Mouse (Mus musculus) erythroblast, embryonic 14.5 days (primary cell): ENCODE results near the gene Carmil3. TPM values are rescaled to one million over a fixed set of nuclear protein-coding genes. Genes with fewer than 3 reads are reported as not detected.

Source experiments
- H3K27me3 ChIP-seq: 2 replicates; pipeline ENCODE4 v1.6.1; 2012; ENCODE audit warnings: inconsistent platforms; ENCODE audit not compliant: control insufficient read depth
- H3K36me3 ChIP-seq: 2 replicates; pipeline ENCODE4 v1.6.1; 2012; ENCODE audit warnings: mild to moderate bottlenecking, inconsistent platforms; ENCODE audit not compliant: control insufficient read depth
- H3K4me1 ChIP-seq: 2 replicates; pipeline ENCODE4 v1.6.1; 2012; ENCODE audit warnings: inconsistent platforms; ENCODE audit not compliant: control insufficient read depth
- H3K4me3 ChIP-seq: replicated peaks from 2 replicates; pipeline ENCODE3; 2012; ENCODE audit warnings: moderate library complexity, mild to moderate bottlenecking, inconsistent platforms
- H3K9me3 ChIP-seq: 2 replicates; pipeline ENCODE4 v1.6.1; 2012; ENCODE audit warnings: low read length, inconsistent platforms, mixed read lengths; ENCODE audit not compliant: control insufficient read depth
- GATA1 ChIP-seq: IDR thresholded peaks from 2 replicates; pipeline ENCODE4 v1.6.1; 2012; ENCODE audit warnings: low read length, inconsistent platforms, mixed read lengths
- TAL1 ChIP-seq: IDR thresholded peaks from 3 replicates; pipeline ENCODE4 v1.6.1; 2012; ENCODE audit warnings: low read length, inconsistent platforms, mixed read lengths
- polyA plus RNA-seq: library from polyadenylated mRNA; stranded (reverse); fragments of >175 nt; gene quantifications from 2 replicates; pipeline ENCODE4 v1.2.3, GENCODE M21; 2012

The Carmil3 gene
- polyA plus RNA-seq, 1 experiment, result not detected

DNA sequence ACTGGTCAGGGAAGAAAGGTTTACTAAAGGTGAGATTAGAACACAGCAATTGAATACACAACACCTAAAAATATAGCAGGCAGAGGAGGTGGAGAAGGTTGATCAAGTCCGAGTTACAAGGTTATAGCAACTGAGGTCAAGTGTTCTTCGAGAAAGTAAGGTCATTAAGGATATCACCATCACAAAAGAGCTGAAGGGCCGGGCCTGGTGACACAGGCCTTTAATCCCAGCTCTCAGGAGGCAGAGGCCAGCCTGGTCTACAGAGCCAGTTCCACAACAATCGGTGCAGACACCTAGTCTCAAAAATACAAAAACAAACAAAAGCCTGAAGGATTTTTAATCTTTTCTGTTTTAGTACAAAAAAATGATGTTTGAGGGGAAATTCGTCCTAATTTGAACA lies 60.9 kb downstream of the Carmil3 start:
- peaks cover 2% of the 10 kb centered on the region; the same call in 1 of the 2 replicates for H3K9me3 ChIP-seq
- H3K4me1 ChIP-seq, result peaks cover 34% of the 10 kb centered on the region
- no peak overlapping the region for H3K4me3 ChIP-seq
- H3K27me3 ChIP-seq, result no peaks in the 10 kb centered on the region
- peaks cover 46% of the 10 kb centered on the region for H3K36me3 ChIP-seq
- TF ChIP-seq GATA1, result no peak
- no peak for TF ChIP-seq TAL1

DNA sequence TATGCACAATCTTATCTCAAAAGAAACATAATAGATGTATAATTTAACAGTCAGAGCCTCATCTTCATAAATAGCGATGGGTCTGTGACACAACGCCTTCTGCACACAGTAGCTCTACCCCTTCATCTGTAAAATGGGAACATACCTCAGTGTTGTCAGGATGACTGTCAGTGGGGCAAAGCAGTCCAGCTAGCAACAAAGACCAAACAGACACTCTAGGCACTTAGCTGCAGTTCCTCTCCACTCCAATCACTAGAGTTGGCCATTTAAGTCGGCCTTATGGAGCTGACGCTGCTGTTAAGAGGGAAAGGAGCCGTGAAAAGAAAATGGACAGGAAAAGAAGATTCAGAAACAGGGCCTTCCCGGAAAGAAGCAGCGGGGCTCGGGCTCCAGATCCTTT lies 61.3 kb downstream of the Carmil3 start:
- no peak for TF ChIP-seq TAL1
- TF ChIP-seq GATA1, result no peak
- Histone ChIP-seq H3K27me3 (no peaks in the 10 kb centered on the region), H3K4me3 (no peak overlapping the region), H3K9me3 (peaks cover 2% of the 10 kb centered on the region; the same call in 1 of the 2 replicates), H3K36me3 (peaks cover 42% of the 10 kb centered on the region), H3K4me1 (peaks cover 39% of the 10 kb centered on the region)

DNA sequence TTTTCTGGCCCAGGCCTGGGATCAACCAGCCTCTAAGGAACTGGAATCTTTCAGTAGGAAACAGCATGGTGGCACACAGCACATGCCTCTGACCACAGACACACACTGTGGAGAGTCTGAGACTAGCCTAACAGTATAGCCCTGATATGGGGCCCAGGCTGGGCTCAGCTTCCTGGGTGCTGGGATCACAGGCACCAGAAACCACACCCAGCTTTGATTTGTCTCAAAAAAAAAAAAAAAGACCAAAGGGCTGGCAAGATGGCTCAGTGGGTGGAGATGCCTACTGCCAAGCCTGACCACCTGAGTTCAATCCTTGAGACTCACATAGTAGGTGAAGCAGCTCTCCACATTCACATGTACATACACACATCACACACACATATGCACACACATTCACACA lies 64.2 kb downstream of the Carmil3 start:
- no peak for TF ChIP-seq TAL1
- TF ChIP-seq GATA1, result no peak
- peaks cover 2% of the 10 kb centered on the region; the same call in 1 of the 2 replicates for H3K9me3 ChIP-seq
- H3K4me1 ChIP-seq, result peaks cover 59% of the 10 kb centered on the region
- no peaks in the 10 kb centered on the region for H3K27me3 ChIP-seq
- peaks cover 13% of the 10 kb centered on the region for H3K36me3 ChIP-seq
- H3K4me3 ChIP-seq, result no peak overlapping the region

DNA sequence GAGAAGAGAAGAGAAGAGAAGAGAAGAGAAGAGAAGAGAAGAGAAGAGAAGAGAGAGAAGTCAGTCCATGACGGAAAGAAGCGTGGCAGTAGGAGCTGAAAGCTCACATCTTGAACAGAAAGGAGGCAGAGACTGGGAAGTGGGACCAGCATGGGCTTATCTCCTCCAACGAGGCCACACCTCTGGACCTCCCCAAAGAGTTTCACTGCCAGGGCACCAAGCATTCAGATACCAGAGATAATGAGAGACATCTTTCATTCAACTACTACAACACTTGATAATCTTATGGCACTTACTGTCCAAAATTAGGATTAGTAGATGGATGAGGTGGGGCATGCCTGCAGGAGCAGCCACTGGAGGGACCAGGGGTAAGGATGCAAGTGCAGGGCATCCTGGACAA lies 65.3 kb downstream of the Carmil3 start:
- peaks cover 64% of the 10 kb centered on the region for H3K4me1 ChIP-seq
- no peak for TF ChIP-seq GATA1
- no peak for TF ChIP-seq TAL1

DNA sequence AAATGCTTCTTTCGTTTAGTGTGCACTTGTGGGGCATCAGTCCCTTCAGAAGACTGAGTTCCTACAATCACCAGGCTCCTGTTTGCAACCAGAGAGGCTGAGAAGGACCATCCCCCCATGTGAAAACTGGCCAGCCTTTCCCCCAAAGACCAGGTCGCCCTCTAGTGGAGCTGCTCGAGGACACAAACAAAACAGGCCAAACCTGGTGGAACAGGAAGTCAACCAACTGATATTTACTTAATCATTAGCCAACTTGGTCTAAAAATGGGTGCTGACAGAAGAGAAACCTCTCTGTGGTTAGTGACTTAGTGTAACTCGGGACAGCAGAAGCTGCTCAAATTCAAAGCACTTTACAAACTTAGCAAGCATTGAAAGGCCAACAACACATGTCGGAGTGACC lies 66.6 kb downstream of the Carmil3 start:
- no peak overlapping the region for H3K4me3 ChIP-seq
- peaks cover 9% of the 10 kb centered on the region for H3K36me3 ChIP-seq
- no peaks in the 10 kb centered on the region for H3K27me3 ChIP-seq
- peaks cover 2% of the 10 kb centered on the region; the same call in 1 of the 2 replicates for H3K9me3 ChIP-seq
- H3K4me1 ChIP-seq, result peaks cover 75% of the 10 kb centered on the region
- TF ChIP-seq TAL1 (no peak), GATA1 (no peak)

More for the DNA sequence above, 65.3 kb downstream of the Carmil3 start:
- peaks cover 3% of the 10 kb centered on the region for H3K36me3 ChIP-seq
- H3K27me3 ChIP-seq, result no peaks in the 10 kb centered on the region
- no peak overlapping the region for H3K4me3 ChIP-seq
- H3K9me3 ChIP-seq, result peaks cover 2% of the 10 kb centered on the region; the same call in 1 of the 2 replicates

DNA sequence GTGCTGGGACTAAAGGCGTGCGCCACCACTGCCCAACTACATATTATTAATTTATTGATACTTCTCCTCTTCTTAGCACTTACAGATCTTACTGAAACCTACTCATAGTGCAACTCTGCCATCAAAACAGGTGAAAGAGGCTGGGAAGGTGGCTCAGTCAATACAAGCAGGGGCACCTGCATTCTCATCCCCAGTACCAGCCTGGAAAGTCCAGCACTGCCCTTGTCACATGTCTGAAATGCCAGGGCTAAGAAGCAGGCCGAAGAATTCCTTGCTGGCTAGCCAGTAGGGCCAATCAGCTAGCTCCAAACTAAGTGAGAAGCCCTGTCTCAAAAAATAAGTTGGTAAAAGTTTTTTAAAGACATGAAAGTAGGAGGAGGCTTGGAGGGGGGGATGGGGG lies 67.1 kb downstream of the Carmil3 start:
- Histone ChIP-seq H3K27me3 (no peaks in the 10 kb centered on the region), H3K4me1 (peaks cover 77% of the 10 kb centered on the region), H3K4me3 (no peak overlapping the region), H3K36me3 (peaks cover 14% of the 10 kb centered on the region), H3K9me3 (peaks cover 2% of the 10 kb centered on the region; the same call in 1 of the 2 replicates)
- TF ChIP-seq TAL1 (no peak), GATA1 (no peak)

Other genes with a start within 250 kb of the Carmil3 start
- 9.0 and 11.6 TPM in 2 replicates for gene Dhrs4, start 11.9 kb upstream of the Carmil3 start, polyA plus RNA-seq
- not detected in 2 replicates for gene Cpne6, start 19.8 kb downstream of the Carmil3 start, polyA plus RNA-seq
- gene Nrl, start 34.3 kb downstream of the Carmil3 start, polyA plus RNA-seq, result 0.01 TPM in 1 of 2 replicates, not detected in the other
- gene Pck2, start 49.6 kb downstream of the Carmil3 start, polyA plus RNA-seq, result 6.1 and 9.3 TPM in 2 replicates
- 3.5 and 4.3 TPM in 2 replicates for gene Dcaf11, start 69.4 kb downstream of the Carmil3 start, polyA plus RNA-seq
- gene A730061H03Rik, start 69.8 kb downstream of the Carmil3 start, polyA plus RNA-seq, result not detected in 2 replicates
- not detected in 2 replicates for gene Fitm1, start 85.0 kb downstream of the Carmil3 start, polyA plus RNA-seq
- gene Psme1, start 87.5 kb downstream of the Carmil3 start, polyA plus RNA-seq, result 3.2 and 4.3 TPM in 2 replicates
- 3.5 and 3.8 TPM in 2 replicates for gene Emc9, start 94.7 kb downstream of the Carmil3 start, polyA plus RNA-seq
- gene Psme2, start 100.5 kb downstream of the Carmil3 start, polyA plus RNA-seq, result 4.4 and 7.0 TPM in 2 replicates
- gene Rnf31, start 101.1 kb downstream of the Carmil3 start, polyA plus RNA-seq, result 0.86 and 1.1 TPM in 2 replicates
- 3.3 and 4.8 TPM in 2 replicates for gene Irf9, start 112.9 kb downstream of the Carmil3 start, polyA plus RNA-seq
- 0.14 and 0.15 TPM in 2 replicates for gene Rec8, start 127.4 kb downstream of the Carmil3 start, polyA plus RNA-seq
- 2.2 and 2.9 TPM in 2 replicates for gene Ipo4, start 145.3 kb downstream of the Carmil3 start, polyA plus RNA-seq
- 0.01 and 0.44 TPM in 2 replicates for gene Gm49378, start 147.2 kb downstream of the Carmil3 start, polyA plus RNA-seq
- 1.1 and 1.7 TPM in 2 replicates for gene Tm9sf1, start 153.2 kb downstream of the Carmil3 start, polyA plus RNA-seq
- 0.05 TPM in 1 of 2 replicates, not detected in the other for gene Tssk4, start 159.5 kb downstream of the Carmil3 start, polyA plus RNA-seq
- gene Mdp1, start 169.9 kb downstream of the Carmil3 start, polyA plus RNA-seq, result 1.0 and 1.4 TPM in 2 replicates
- 1.9 and 2.5 TPM in 2 replicates for gene Gmpr2, start 181.3 kb downstream of the Carmil3 start, polyA plus RNA-seq
- 6.8 and 9.0 TPM in 2 replicates for gene Nedd8, start 181.5 kb downstream of the Carmil3 start, polyA plus RNA-seq
- 3.6 and 4.0 TPM in 2 replicates for gene Tinf2, start 191.2 kb downstream of the Carmil3 start, polyA plus RNA-seq
- gene Tgm1, start 223.3 kb downstream of the Carmil3 start, polyA plus RNA-seq, result 0.03 and 0.05 TPM in 2 replicates
- gene Rabggta, start 231.6 kb downstream of the Carmil3 start, polyA plus RNA-seq, result 0.28 and 0.46 TPM in 2 replicates